Mouse (Mus musculus): ENCODE measurements at regions not wholly inside any gene's neighbourhood (a gene's known extent, or its start where the extent isn't known, plus 50 kb on each side); places are given as distances from the start of the nearest gene placed in this dataset.
A peak's percentile ranks its signal among the peaks of the same experiment; 100 is the strongest.

DNA sequence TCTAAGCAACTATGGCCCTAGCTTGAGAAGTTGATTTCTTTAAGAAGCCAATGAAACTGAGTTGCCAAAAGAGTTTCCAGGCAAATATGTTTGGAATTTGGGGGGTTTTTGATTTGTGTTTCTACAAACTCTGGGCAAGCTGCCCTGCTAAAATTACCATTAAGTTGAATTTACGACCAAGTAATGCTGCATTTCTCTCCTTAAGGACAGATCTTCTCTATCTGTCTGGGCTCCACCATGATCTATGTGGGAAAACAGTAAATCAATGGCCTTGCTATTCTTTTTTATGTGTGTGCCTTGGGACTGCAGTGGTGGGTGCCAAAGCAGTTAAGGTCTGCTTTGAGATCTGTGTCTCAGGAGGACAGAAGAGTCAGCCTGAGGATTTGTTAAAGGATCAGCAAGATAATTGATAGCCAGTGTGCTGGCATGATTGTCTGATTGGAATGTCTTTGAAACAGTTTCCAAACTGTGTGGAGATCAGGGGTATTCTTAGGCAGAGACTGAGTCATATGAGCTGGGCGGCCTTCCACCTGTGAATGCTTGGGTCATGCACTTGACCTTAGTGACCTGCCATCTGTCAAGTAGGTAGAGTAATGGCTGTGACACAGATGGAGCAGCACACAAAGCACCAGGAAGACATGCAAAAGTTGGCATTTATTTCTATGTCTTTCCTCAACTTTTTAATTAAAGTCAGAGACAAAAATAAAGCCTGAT is 91.1 kb upstream of the Pmch start:
- no peak for ATAC-seq (ENCODE audit: insufficient number of reproducible peaks, insufficient read depth, low FRiP score, low TSS enrichment, low read depth)
- Histone ChIP-seq H3K4me2 (no peak overlapping the region), H3K4me1 (replicated peaks) (no peaks in the 10 kb centered on the region; the same call in 1 of the 2 replicates), H3K27me3 (no peaks in the 10 kb centered on the region), H3K9me3 (no peaks in the 10 kb centered on the region), H3K27ac (no peak overlapping the region), H3K36me3 (no peaks in the 10 kb centered on the region), H3K9ac (replicated peaks) (no peak overlapping the region), H3K4me3 (replicated peaks) (no peak overlapping the region)
- 59% methylated on average over 2 of the region's 2 CpGs for WGBS

DNA sequence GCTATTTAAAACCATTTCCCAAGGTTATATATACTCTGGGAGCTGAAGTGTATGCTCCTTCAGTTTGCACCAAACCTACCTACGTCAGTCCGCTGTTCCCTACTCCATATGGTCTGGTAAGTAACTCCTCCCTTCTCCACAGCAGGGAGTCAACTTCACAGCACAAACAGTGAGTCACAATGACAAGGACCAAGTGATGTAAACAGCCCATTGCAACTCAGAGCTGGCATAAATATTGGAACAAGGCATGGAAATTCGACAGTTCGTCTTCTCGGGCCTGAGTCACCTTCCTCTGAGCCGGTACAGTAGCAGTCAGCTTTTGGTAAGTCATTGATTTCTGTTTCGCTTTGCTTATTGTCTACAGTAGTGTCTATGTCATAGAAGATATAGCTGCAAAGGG is 82.2 kb upstream of the Pmch start:
- Histone ChIP-seq H3K36me3 (no peaks in the 10 kb centered on the region), H3K9ac (replicated peaks) (no peak overlapping the region), H3K4me3 (replicated peaks) (no peak overlapping the region), H3K9me3 (0 out of 2 replicates have a peak, but pooled peaks cover 4% of the 10 kb centered on the region), H3K4me1 (replicated peaks) (no peaks in the 10 kb centered on the region), H3K27ac (no peak overlapping the region), H3K27me3 (no peaks in the 10 kb centered on the region), H3K4me2 (no peak overlapping the region)
- no peak for ATAC-seq (ENCODE audit: insufficient number of reproducible peaks, insufficient read depth, low FRiP score, low TSS enrichment, low read depth)
- WGBS, result 88% methylated on average over 7 of the region's 7 CpGs

DNA sequence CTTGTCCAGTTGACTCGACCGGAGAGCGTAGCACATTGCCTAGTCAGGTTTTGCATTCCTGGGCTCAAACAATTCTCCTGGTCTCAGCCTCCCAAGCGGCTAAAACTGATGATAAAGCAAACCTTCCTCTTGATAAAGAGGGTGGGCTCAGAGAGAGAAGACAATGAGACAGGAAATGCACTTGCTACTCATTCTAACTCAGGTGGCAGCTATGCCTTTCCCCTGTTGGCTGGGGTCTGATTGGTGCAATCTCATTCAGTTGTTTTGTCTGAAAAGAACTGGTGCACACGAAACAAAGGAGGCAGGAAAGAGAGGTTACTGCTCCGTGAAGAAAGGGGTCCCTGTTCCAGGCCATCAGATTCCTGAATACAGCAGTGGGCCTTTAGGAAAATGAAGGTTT is 80.0 kb upstream of the Pmch start:
- Histone ChIP-seq H3K36me3 (no peaks in the 10 kb centered on the region), H3K9me3 (0 out of 2 replicates have a peak, but pooled peaks cover 4% of the 10 kb centered on the region), H3K4me3 (replicated peaks) (no peak overlapping the region), H3K4me2 (no peak overlapping the region), H3K27ac (no peak overlapping the region), H3K27me3 (no peaks in the 10 kb centered on the region), H3K4me1 (replicated peaks) (no peaks in the 10 kb centered on the region), H3K9ac (replicated peaks) (no peak overlapping the region)
- ATAC-seq (ENCODE audit: insufficient number of reproducible peaks, insufficient read depth, low FRiP score, low TSS enrichment, low read depth), result no peak
- WGBS, result 88% methylated on average over 6 of the region's 6 CpGs

DNA sequence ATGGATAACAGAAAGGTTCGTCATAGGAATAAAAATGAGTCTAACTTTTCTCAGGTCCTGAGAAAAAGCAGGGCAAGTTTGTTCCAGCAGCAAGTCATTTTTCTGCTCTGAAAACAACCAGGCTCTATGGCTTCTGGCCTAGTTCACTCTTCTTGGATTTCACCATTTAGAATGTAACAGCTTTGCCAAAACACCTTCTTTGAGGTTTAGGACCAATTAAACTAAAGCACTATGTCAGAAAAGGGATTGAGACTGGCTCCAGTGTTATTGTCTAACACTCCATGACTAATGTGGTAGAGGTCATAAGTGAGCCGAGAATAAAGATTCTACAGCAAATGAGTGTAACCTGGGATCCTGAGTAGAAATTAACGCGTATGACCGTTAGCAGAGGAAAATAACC is 58.9 kb upstream of the Pmch start:
- H3K27me3 ChIP-seq, result no peaks in the 10 kb centered on the region

More for the DNA sequence above, 58.9 kb upstream of the Pmch start:
- no peaks in the 10 kb centered on the region for H3K9me3 ChIP-seq
- no peaks in the 10 kb centered on the region for H3K4me1 ChIP-seq (replicated peaks)
- H3K4me2 ChIP-seq, result no peak overlapping the region
- H3K4me3 ChIP-seq (replicated peaks), result no peak overlapping the region
- peak overlapping the region; percentile 46; the same call in 1 of the 2 replicates for H3K27ac ChIP-seq
- ATAC-seq (ENCODE audit: insufficient number of reproducible peaks, insufficient read depth, low FRiP score, low TSS enrichment, low read depth), result no peak
- H3K36me3 ChIP-seq, result no peaks in the 10 kb centered on the region
- WGBS, result 62% methylated on average over 5 of the region's 5 CpGs
- no peak overlapping the region for H3K9ac ChIP-seq (replicated peaks)
